Comparison of ENCODE assay signal across 8 mouse cellular contexts in the genomic region with DNA sequence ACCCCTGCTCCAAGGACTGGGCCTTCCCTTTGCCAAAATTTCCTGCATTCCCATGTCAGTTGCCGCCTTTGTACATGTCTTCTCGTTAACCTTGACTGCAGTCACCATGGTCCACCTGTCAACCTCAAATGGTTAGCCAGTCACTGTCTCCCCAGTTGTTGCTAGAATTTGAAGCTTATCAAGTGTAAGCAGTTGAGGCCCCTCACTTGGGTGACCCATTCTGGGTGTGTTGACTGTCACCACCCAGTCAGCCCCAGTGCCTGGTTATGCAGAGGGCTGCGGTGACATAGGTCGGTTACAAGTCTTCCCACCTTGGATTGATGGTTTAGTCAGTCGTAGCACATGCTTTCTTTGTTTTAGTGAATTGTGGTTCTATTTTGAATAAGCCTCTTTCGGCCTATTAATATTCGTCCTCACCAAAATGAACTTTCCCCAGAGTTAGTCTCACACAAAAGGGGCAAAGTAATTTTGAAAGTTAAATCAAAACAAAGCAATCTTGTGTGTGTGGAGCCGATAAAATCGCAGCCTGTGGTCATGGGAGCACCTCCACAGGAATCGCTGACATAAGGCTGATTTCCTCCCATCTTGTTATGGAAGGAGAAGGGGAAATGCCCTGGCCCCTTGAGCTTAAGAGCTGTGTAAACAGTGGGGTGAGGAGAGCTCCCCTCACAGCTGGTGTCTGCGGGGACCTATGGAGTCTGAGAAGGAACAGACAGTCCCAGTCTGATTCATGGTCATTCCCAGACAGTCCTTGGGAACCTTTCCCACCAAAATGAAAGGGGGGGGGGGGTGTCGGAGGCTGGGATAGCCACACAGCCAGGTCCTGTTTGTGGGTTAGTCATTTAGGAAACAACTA. TPM values are rescaled to one million over a fixed set of nuclear protein-coding genes. Genes with fewer than 3 reads are reported as not detected.
DNase-seq lines count a peak whose midpoint lies in the region; ATAC-seq and TF ChIP-seq lines count a peak whose summit lies in the region.

No protein-coding gene starts in this region.

- peak; percentile 94 for DNase-seq in heart, adult 11 months
- no peak for DNase-seq in heart, postnatal 25 days (ENCODE audit: low spot score)
- peak; percentile 57 for DNase-seq in lung, postnatal 0 days (ENCODE audit: low spot score)
- DNase-seq in lung, adult 18-20 months, result no peak
- no peak for DNase-seq in right cerebral cortex, postnatal 25 days
- no peak for DNase-seq in urinary bladder, postnatal 36 days (ENCODE audit: low spot score in 2 of 2)

- WGBS in lung, postnatal 0 days, result 35% methylated on average over 11 of the region's 12 CpGs

- TF ChIP-seq EP300 in lung, postnatal 0 days (IDR thresholded peaks at IDR 0.05), result peak; percentile 51

- no peaks in the 10 kb centered on the region for H3K9me3 ChIP-seq in lung, postnatal 0 days (ENCODE audit: low read length)

- TF ChIP-seq CTCF in lung, postnatal 0 days (IDR thresholded peaks at IDR 0.05), result no peak

- H3K27ac ChIP-seq in lung, postnatal 0 days (ENCODE audit: low read length), result no peak overlapping the region

- H3K9ac ChIP-seq in lung, postnatal 0 days (replicated peaks; ENCODE audit: low read depth), result no peak overlapping the region

- H3K4me3 ChIP-seq in lung, postnatal 0 days (ENCODE audit: low read depth, low read length), result no peak overlapping the region

- H3K36me3 ChIP-seq in lung, postnatal 0 days (ENCODE audit: insufficient read depth, low read length), result no peaks in the 10 kb centered on the region

- H3K4me1 ChIP-seq in lung, postnatal 0 days (ENCODE audit: insufficient read depth, low read depth, low read length), result peaks cover 30% of the 10 kb centered on the region

- no peak overlapping the region for H3K4me2 ChIP-seq in lung, postnatal 0 days (replicated peaks; ENCODE audit: low read depth, low read length)

- no peaks in the 10 kb centered on the region for H3K27me3 ChIP-seq in lung, postnatal 0 days (replicated peaks; ENCODE audit: insufficient read depth, low read length)

- intact Hi-C loops in heart, postnatal 25 days (cut with DNase I), result no loop called here

- peak; percentile 68 for ATAC-seq in lung, postnatal 0 days
- peak; percentile 34 to 39; a peak in 1 of 4 replicates for ATAC-seq in hematopoietic stem cell, adult 5-6 weeks (replicated peaks in 1 of 2; ENCODE audit: insufficient read depth in 1 of 2, low FRiP score in 2 of 2, low TSS enrichment in 1 of 2, low read depth in 1 of 2, poor library complexity in 2 of 2, severe bottlenecking in 2 of 2)
- ATAC-seq in megakaryocyte-erythroid progenitor cell, adult 5-6 weeks (replicated peaks; ENCODE audit: low FRiP score, low TSS enrichment, poor library complexity, severe bottlenecking), result peak; percentile 40; the same call in 1 of the 2 replicates

RNA-seq across cellular contexts. Expression of gene Bcl2l11, which starts 30.9 kb away (rescaled TPM):
- total RNA-seq in heart, postnatal 25 days (2021), result 10 to 100 TPM; 15.2 to 18.8 TPM
- 18.5 and 18.6 TPM in 2 replicates for polyA plus RNA-seq in lung, postnatal 0 days (2015; fragmentation: Nextera tagmentation; extraction: Ambion mirVana)
- total RNA-seq in hematopoietic stem cell, adult 5-6 weeks (2017), result 57.4 and 78.4 TPM in 2 replicates
- total RNA-seq in megakaryocyte-erythroid progenitor cell, adult 5-6 weeks (2014; fragmentation: Nextera tagmentation), result 22.5 and 31.0 TPM in 2 replicates
- total RNA-seq in megakaryocyte-erythroid progenitor cell, adult 5-6 weeks (2017), result 11.9 and 21.6 TPM in 2 replicates

Comparison
In these comparisons a context has a peak if more than half of its experiments do, and no peak if none do; other contexts are left out.
1. DNase-seq: peak in heart, adult 11 months (single experiment) and lung, postnatal 0 days (single experiment); none in heart, postnatal 25 days (single experiment), lung, adult 18-20 months (0 of 2), right cerebral cortex, postnatal 25 days (single experiment) and urinary bladder, postnatal 36 days (0 of 2).
2. Peak in every context shown above with its lines, with median percentiles within 50 percentile points of each other: ATAC-seq.